In genomic region chr4:122996221-122996617, GRCm38 (mm10) we compare ENCODE assay signal across 8 mouse cellular contexts. TPM values are rescaled to one million over a fixed set of nuclear protein-coding genes. Genes with fewer than 3 reads are reported as not detected.
A peak's percentile ranks its signal among the peaks of the same experiment; 100 is the strongest.
DNase-seq lines count a peak whose midpoint lies in the region; ATAC-seq lines count a peak whose summit lies in the region.

No protein-coding gene starts in this region.

- DNase-seq in cerebellum, adult 11 months: peak; percentile 28
- no peak for DNase-seq in cerebellum, adult 11-12 months
- DNase-seq in right cerebral cortex, adult 18-20 months: peak; percentile 27
- DNase-seq in right cerebral cortex, postnatal 14 days: no peak
- DNase-seq in heart, postnatal 36 days: peak; percentile 16 to 42
- peak; percentile 12 for DNase-seq in liver
- peak; percentile 44 for DNase-seq in naive thymus-derived CD4-positive, alpha-beta T cell, adult 2 months (ENCODE audit: low read depth)

- intact Hi-C loops in heart, postnatal 36 days (cut with DNase I): no loop called here

- no peak for ATAC-seq in monocyte, adult 5-6 weeks (replicated peaks; ENCODE audit: insufficient number of reproducible peaks, low FRiP score, low TSS enrichment, poor library complexity, severe bottlenecking)

RNA-seq across cellular contexts. Expression of gene Mycl, which starts 0.8 kb away (rescaled TPM):
- total RNA-seq in heart, postnatal 36 days (2021): under 1 TPM; 0.14 to 0.31 TPM
- 1.3 TPM in 1 of 3 replicates, not detected in the others for total RNA-seq in monocyte, adult 5-6 weeks (2017)

RNA-seq across cellular contexts. Expression of gene Trit1, which starts 20.2 kb away (rescaled TPM):
- total RNA-seq in heart, postnatal 36 days (2021): 1 to 10 TPM; 6.0 to 7.3 TPM
- 14.1 to 23.3 TPM (median 15.6 TPM) in 3 replicates for total RNA-seq in monocyte, adult 5-6 weeks (2017)

RNA-seq across cellular contexts. Expression of gene Mfsd2a, which starts 35.2 kb away (rescaled TPM):
- under 1 TPM in 1 of 2 experiments, not detected in 1; 0.42 TPM for total RNA-seq in heart, postnatal 36 days (2021)
- total RNA-seq in monocyte, adult 5-6 weeks (2017): not detected in 3 replicates

Comparison
In these comparisons a context has a peak if more than half of its experiments do, and no peak if none do; other contexts are left out.
1. DNase-seq: peak in cerebellum, adult 11 months (single experiment), right cerebral cortex, adult 18-20 months (single experiment), heart, postnatal 36 days (2 of 2), liver (single experiment) and naive thymus-derived CD4-positive, alpha-beta T cell, adult 2 months (single experiment); none in cerebellum, adult 11-12 months (single experiment) and right cerebral cortex, postnatal 14 days (single experiment).